Mouse (Mus musculus) intestine, embryonic 15.5 days (tissue): ENCODE results near the gene Tex14. TPM values are rescaled to one million over a fixed set of nuclear protein-coding genes. Genes with fewer than 3 reads are reported as not detected.
A peak's percentile ranks its signal among the peaks of the same experiment; 100 is the strongest.

Experiments
- ATAC-seq: fragments of 200-750 bp; cut with Nextera tagmentation; 2 replicates; pipeline ENCODE4 v1.8.0; 2017; ENCODE audit warnings: moderate TSS enrichment, moderate library complexity
- H3K27ac ChIP-seq: fragments of 300-500 bp; sonication (generic); 2 replicates; pipeline ENCODE4 v1.5.1; 2015; ENCODE audit warnings: mild to moderate bottlenecking, inconsistent platforms
- H3K27me3 ChIP-seq: fragments of 300-500 bp; sonication (generic); replicated peaks from 2 replicates; pipeline ENCODE4 v1.6.1; 2015; ENCODE audit warnings: inconsistent platforms
- H3K36me3 ChIP-seq: fragments of 300-500 bp; sonication (generic); 2 replicates; pipeline ENCODE4 v1.6.1; 2015; ENCODE audit warnings: inconsistent platforms
- H3K4me1 ChIP-seq: fragments of 300-500 bp; sonication (generic); replicated peaks from 2 replicates; pipeline ENCODE4 v1.6.1; 2015; ENCODE audit warnings: inconsistent platforms
- H3K4me2 ChIP-seq: fragments of 300-500 bp; sonication (generic); replicated peaks from 2 replicates; pipeline ENCODE4 v1.6.1; 2015; ENCODE audit warnings: mild to moderate bottlenecking, inconsistent platforms
- H3K4me3 ChIP-seq: fragments of 300-500 bp; sonication (generic); replicated peaks from 2 replicates; pipeline ENCODE4 v1.5.1; 2015; ENCODE audit warnings: inconsistent platforms
- H3K9ac ChIP-seq: fragments of 300-500 bp; sonication (generic); 2 replicates; pipeline ENCODE4 v1.6.1; 2015; ENCODE audit warnings: inconsistent platforms
- H3K9me3 ChIP-seq: fragments of 300-500 bp; sonication (generic); 2 replicates; pipeline ENCODE4 v1.6.1; 2016; ENCODE audit warnings: inconsistent platforms
- WGBS: fragments of 180-500 bp; shearing (Covaris S2); methylation state at CpG from one replicate; pipeline ENCODE4 v1.1.7; 2015; 5-methylcytosine and 5-hydroxymethylcytosine counted together
- polyA plus RNA-seq: library from polyadenylated mRNA; unstranded; fragments of >200 nt; fragmentation: Nextera tagmentation; extraction: Ambion mirVana; gene quantifications from 2 replicates; pipeline ENCODE4 v1.2.1, GENCODE M21; 2015

The Tex14 gene
- polyA plus RNA-seq, 1 experiment from 2014 or later, result 0.96 TPM

GRCm38 (mm10) chr11:87596492-87596891, 191.6 kb downstream of the Tex14 start:
- no peak for ATAC-seq
- no peaks in the 10 kb centered on the region for H3K27me3 ChIP-seq
- no peak overlapping the region for H3K9ac ChIP-seq
- peaks cover 42% of the 10 kb centered on the region for H3K36me3 ChIP-seq
- WGBS, result 43% methylated on average over 2 of the region's 2 CpGs
- H3K4me2 ChIP-seq, result peak overlapping the region; percentile 91
- no peak overlapping the region for H3K27ac ChIP-seq
- no peaks in the 10 kb centered on the region for H3K9me3 ChIP-seq
- peaks cover 28% of the 10 kb centered on the region for H3K4me1 ChIP-seq
- peak overlapping the region; percentile 65; the same call in 1 of the 2 replicates for H3K4me3 ChIP-seq

GRCm38 (mm10) chr11:87597061-87597460, 192.2 kb downstream of the Tex14 start:
- H3K36me3 ChIP-seq, result peaks cover 42% of the 10 kb centered on the region
- no peak overlapping the region for H3K9ac ChIP-seq
- no peaks in the 10 kb centered on the region for H3K9me3 ChIP-seq
- no peak for ATAC-seq
- H3K4me2 ChIP-seq, result no peak overlapping the region
- peaks cover 28% of the 10 kb centered on the region for H3K4me1 ChIP-seq
- no peak overlapping the region for H3K4me3 ChIP-seq
- H3K27me3 ChIP-seq, result no peaks in the 10 kb centered on the region
- no peak overlapping the region for H3K27ac ChIP-seq

- Histone ChIP-seq H3K9me3 (no peaks in the 10 kb centered on the region), H3K27me3 (no peaks in the 10 kb centered on the region), H3K36me3 (peaks cover 65% of the 10 kb centered on the region), H3K4me1 (peaks cover 11% of the 10 kb centered on the region), H3K4me2 (no peak overlapping the region), H3K27ac (no peak overlapping the region), H3K9ac (no peak overlapping the region), H3K4me3 (no peak overlapping the region)
- WGBS, result 74% methylated on average over 13 of the region's 13 CpGs
- ATAC-seq, result peak; percentile 50
Observed at GRCm38 (mm10) chr11:87599395-87600089, 194.7 kb downstream of the Tex14 start.

GRCm38 (mm10) chr11:87600322-87600853, 195.5 kb downstream of the Tex14 start:
- Histone ChIP-seq H3K9ac (no peak overlapping the region), H3K9me3 (no peaks in the 10 kb centered on the region), H3K27me3 (no peaks in the 10 kb centered on the region), H3K4me1 (peaks cover 11% of the 10 kb centered on the region), H3K27ac (no peak overlapping the region), H3K36me3 (peaks cover 74% of the 10 kb centered on the region), H3K4me2 (no peak overlapping the region), H3K4me3 (no peak overlapping the region)
- 95% methylated on average over 10 of the region's 10 CpGs for WGBS
- ATAC-seq, result no peak

GRCm38 (mm10) chr11:87602234-87602633, 197.4 kb downstream of the Tex14 start:
- H3K4me2 ChIP-seq, result no peak overlapping the region
- no peak overlapping the region for H3K4me3 ChIP-seq
- no peak overlapping the region for H3K27ac ChIP-seq
- no peaks in the 10 kb centered on the region for H3K27me3 ChIP-seq
- H3K36me3 ChIP-seq, result peaks cover 78% of the 10 kb centered on the region
- no peak for ATAC-seq
- H3K9ac ChIP-seq, result no peak overlapping the region
- H3K4me1 ChIP-seq, result no peaks in the 10 kb centered on the region; the same call in 1 of the 2 replicates
- WGBS, result 92% methylated on average over 9 of the region's 9 CpGs
- no peaks in the 10 kb centered on the region for H3K9me3 ChIP-seq

- H3K4me2 ChIP-seq, result no peak overlapping the region
- H3K9me3 ChIP-seq, result no peaks in the 10 kb centered on the region
- no peaks in the 10 kb centered on the region for H3K27me3 ChIP-seq
- no peak overlapping the region for H3K9ac ChIP-seq
- WGBS, result 100% methylated on average over 2 of the region's 2 CpGs
- H3K27ac ChIP-seq, result no peak overlapping the region
- H3K36me3 ChIP-seq, result peaks cover 71% of the 10 kb centered on the region
- H3K4me3 ChIP-seq, result no peak overlapping the region
- no peak for ATAC-seq
- no peaks in the 10 kb centered on the region; the same call in 1 of the 2 replicates for H3K4me1 ChIP-seq
Observed at GRCm38 (mm10) chr11:87603571-87603970, 198.7 kb downstream of the Tex14 start.

Other genes starting within 250 kb of the Tex14 start
- gene Ppm1e, start 46.0 kb upstream of the Tex14 start, polyA plus RNA-seq, result 1.9 and 2.7 TPM in 2 replicates
- gene Rad51c, start 111 bp upstream of the Tex14 start, polyA plus RNA-seq, result 6.3 and 7.0 TPM in 2 replicates
- not detected in 2 replicates for gene Gm11492, start 161.6 kb downstream of the Tex14 start, polyA plus RNA-seq
- gene Sept4, start 163.8 kb downstream of the Tex14 start, polyA plus RNA-seq, result 24.9 and 25.0 TPM in 2 replicates
- 26.9 and 27.6 TPM in 2 replicates for gene Mtmr4, start 187.1 kb downstream of the Tex14 start, polyA plus RNA-seq
- 0.15 and 0.29 TPM in 2 replicates for gene Hsf5, start 212.1 kb downstream of the Tex14 start, polyA plus RNA-seq